ENCODE assay signal across 10 mouse cellular contexts in the genomic region with DNA sequence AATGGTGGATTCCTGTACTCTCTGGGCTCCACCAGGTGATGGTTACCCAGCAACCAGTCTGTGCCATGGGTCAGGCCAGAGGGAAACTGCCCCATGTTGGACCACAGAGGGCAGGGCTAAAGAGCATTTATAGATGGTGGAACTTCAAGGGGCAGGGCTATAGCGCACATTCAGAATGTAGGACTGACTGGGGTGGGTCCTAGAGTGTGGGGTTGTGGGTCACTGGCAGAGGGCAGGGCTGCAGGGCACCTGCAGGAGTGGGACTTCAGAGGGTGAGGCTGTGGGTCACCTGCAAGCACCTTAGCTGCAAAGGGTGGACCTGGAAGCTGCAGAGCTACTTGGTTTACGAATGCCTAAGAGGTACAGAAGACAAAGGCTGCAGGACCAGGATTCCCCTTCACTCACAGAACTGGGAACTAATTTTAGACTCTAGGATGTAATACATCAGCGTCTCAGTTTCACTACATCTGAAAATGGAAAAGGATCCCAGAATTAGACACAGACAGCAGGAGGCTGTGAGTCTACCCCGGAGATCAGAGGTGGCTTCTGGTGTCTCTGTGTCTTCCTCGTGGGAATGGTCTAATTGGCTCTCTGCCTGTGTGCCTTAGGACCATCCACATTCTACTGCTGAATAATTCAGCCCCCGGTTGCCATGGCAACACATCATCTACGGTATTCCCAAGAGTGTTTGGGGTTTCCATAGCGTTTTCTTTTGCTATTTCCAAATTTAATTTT.
DNase-seq lines count a peak whose midpoint lies in the region; ATAC-seq and TF ChIP-seq lines count a peak whose summit lies in the region.
"Had no signal": no experiment of that assay in that cellular context is flagged by ENCODE, and none has a peak within 500 bp of the region (broad histone marks: within the 10 kb centered on the region; RNA-seq: fewer than 3 reads in every experiment).

No protein-coding gene starts in this region.

- TF ChIP-seq POLR2A in heart, adult 2 months (IDR thresholded peaks at IDR 0.05; ENCODE audit: insufficient read depth, low read depth, low read length), result no peak

- no peaks in the 10 kb centered on the region for H3K4me1 ChIP-seq in lung, embryonic 14.5 days (ENCODE audit: insufficient read depth)
- H3K4me1 ChIP-seq in midbrain, embryonic 16.5 days (ENCODE audit: control insufficient read depth, insufficient read depth, low read length), result peaks cover 35% of the 10 kb centered on the region
- H3K4me1 ChIP-seq in kidney, embryonic 15.5 days, result no peaks in the 10 kb centered on the region
- H3K4me1 ChIP-seq in heart, adult 2 months (ENCODE audit: control insufficient read depth, insufficient read depth, low read length), result no peaks in the 10 kb centered on the region

- H3K27me3 ChIP-seq in lung, embryonic 14.5 days (ENCODE audit: insufficient read depth, low read length), result no peaks in the 10 kb centered on the region
- H3K27me3 ChIP-seq in midbrain, embryonic 16.5 days (ENCODE audit: control insufficient read depth, insufficient read depth, low read depth, low read length), result no peaks in the 10 kb centered on the region
- no peaks in the 10 kb centered on the region for H3K27me3 ChIP-seq in kidney, embryonic 15.5 days
- H3K27me3 ChIP-seq in heart, adult 2 months (ENCODE audit: control insufficient read depth, insufficient read depth, low read length), result no peaks in the 10 kb centered on the region

- peak; percentile 14 for DNase-seq in lung, embryonic 14.5 days
- no peak for DNase-seq in lung, adult 18-20 months
- peak in 1 of 2 experiments; percentile 36 for DNase-seq in layer of hippocampus, adult 2 months (ENCODE audit: low spot score in 2 of 2)
- DNase-seq in spleen, postnatal 36 days (ENCODE audit: low spot score in 2 of 2), result no peak
- DNase-seq in kidney, adult 18-20 months, result no peak
- DNase-seq in heart, adult 2 months, result no peak
- DNase-seq: heart, adult 18-20 months had no signal

- TF ChIP-seq CTCF in lung, embryonic 14.5 days (IDR thresholded peaks at IDR 0.05; ENCODE audit: low read depth), result no peak
- no peak for TF ChIP-seq CTCF in layer of hippocampus, adult 2 months (conservative IDR thresholded peaks at IDR 0.05)
- no peak for TF ChIP-seq CTCF in heart, adult 2 months (IDR thresholded peaks at IDR 0.05)

- H3K9me3 ChIP-seq in lung, embryonic 14.5 days (ENCODE audit: low read depth, low read length), result no peaks in the 10 kb centered on the region
- no peaks in the 10 kb centered on the region for H3K9me3 ChIP-seq in midbrain, embryonic 16.5 days (replicated peaks; ENCODE audit: control insufficient read depth, low read length, poor library complexity, severe bottlenecking)
- H3K9me3 ChIP-seq in kidney, embryonic 15.5 days (replicated peaks), result no peaks in the 10 kb centered on the region

- no peak for TF ChIP-seq EP300 in heart, adult 2 months (IDR thresholded peaks at IDR 0.05; ENCODE audit: insufficient read depth, low read depth, low read length)

- no peak for ATAC-seq in lung, embryonic 14.5 days (ENCODE audit: insufficient read depth)
- ATAC-seq in midbrain, embryonic 16.5 days, result peak; percentile 93
- ATAC-seq in kidney, embryonic 15.5 days (replicated peaks; ENCODE audit: low FRiP score), result no peak

- WGBS in lung, embryonic 14.5 days, result 72% methylated on average over 8 of the region's 8 CpGs
- 26% methylated on average over 8 of the region's 8 CpGs for WGBS in midbrain, embryonic 16.5 days
- WGBS in kidney, embryonic 15.5 days, result 76% methylated on average over 8 of the region's 8 CpGs
- 63% methylated on average over 8 of the region's 8 CpGs for WGBS in heart, adult 2 months

- H3K9ac ChIP-seq in lung, embryonic 14.5 days, result no peak overlapping the region
- H3K9ac ChIP-seq in midbrain, embryonic 16.5 days (ENCODE audit: low read depth, low read length), result peak overlapping the region; percentile 52
- H3K9ac ChIP-seq in kidney, embryonic 15.5 days, result no peak overlapping the region
- H3K9ac ChIP-seq in heart, adult 2 months (ENCODE audit: low read depth, low read length), result no peak overlapping the region

- no peak overlapping the region for H3K4me3 ChIP-seq in lung, embryonic 14.5 days (ENCODE audit: low read depth, low read length)
- H3K4me3 ChIP-seq in layer of hippocampus, adult 2 months, result no peak overlapping the region
- H3K4me3 ChIP-seq in midbrain, embryonic 16.5 days (ENCODE audit: low read depth, low read length), result no peak overlapping the region
- H3K4me3 ChIP-seq in kidney, embryonic 15.5 days (replicated peaks), result no peak overlapping the region
- H3K4me3 ChIP-seq in heart, adult 2 months, result no peak overlapping the region

- H3K27ac ChIP-seq in lung, embryonic 14.5 days (ENCODE audit: low read depth), result no peak overlapping the region
- peak overlapping the region; percentile 72 for H3K27ac ChIP-seq in layer of hippocampus, adult 2 months
- H3K27ac ChIP-seq in midbrain, embryonic 16.5 days (ENCODE audit: low read length), result peak overlapping the region; percentile 96
- H3K27ac ChIP-seq in kidney, embryonic 15.5 days, result no peak overlapping the region
- H3K27ac ChIP-seq in heart, adult 2 months, result no peak overlapping the region
- H3K27ac ChIP-seq: kidney, postnatal 0 days had no signal

- no peak overlapping the region for H3K4me2 ChIP-seq in lung, embryonic 14.5 days
- H3K4me2 ChIP-seq in midbrain, embryonic 16.5 days (ENCODE audit: low read length), result peak overlapping the region; percentile 42
- no peak overlapping the region for H3K4me2 ChIP-seq in kidney, embryonic 15.5 days

- H3K79me2 ChIP-seq in heart, adult 2 months (replicated peaks; ENCODE audit: control insufficient read depth, insufficient read depth, low read length), result no peaks in the 10 kb centered on the region

- no peaks in the 10 kb centered on the region for H3K36me3 ChIP-seq in lung, embryonic 14.5 days (ENCODE audit: insufficient read depth)
- H3K36me3 ChIP-seq in midbrain, embryonic 16.5 days (ENCODE audit: control insufficient read depth, insufficient read depth, low read length), result no peaks in the 10 kb centered on the region; the same call in 1 of the 2 replicates
- H3K36me3 ChIP-seq in kidney, embryonic 15.5 days, result no peaks in the 10 kb centered on the region
- no peaks in the 10 kb centered on the region for H3K36me3 ChIP-seq in heart, adult 2 months (ENCODE audit: control insufficient read depth, insufficient read depth, low read length)

- intact Hi-C loops in heart, adult 2 months (cut with DNase I), result no loop called here

Comparison
In these comparisons a context has a peak if more than half of its experiments do, and no peak if none do; other contexts are left out.
1. H3K27ac ChIP-seq: peak in layer of hippocampus, adult 2 months (single experiment) and midbrain, embryonic 16.5 days (single experiment); none in lung, embryonic 14.5 days (single experiment), kidney, embryonic 15.5 days (single experiment) and heart, adult 2 months (single experiment).